Mouse (Mus musculus) ES-E14 (cell line): ENCODE measurements at regions not wholly inside any gene's neighbourhood (a gene's known extent, or its start where the extent isn't known, plus 50 kb on each side); places are given as distances from the start of the nearest gene placed in this dataset.

Experiments used
- DNase-seq: peaks from one replicate; pipeline ENCODE4 v3.0.0-alpha.2; 2013; ENCODE audit warnings: low read depth, low spot score
- H3K27ac ChIP-seq: 2 replicates; pipeline ENCODE4 v1.5.1; 2012; ENCODE audit warnings: low read depth, mild to moderate bottlenecking, low read length, moderate library complexity, mixed read lengths; ENCODE audit not compliant: poor library complexity, insufficient read depth, severe bottlenecking
- H3K36me3 ChIP-seq: 2 replicates; pipeline ENCODE4 v1.6.1; 2012; ENCODE audit warnings: mild to moderate bottlenecking, low read length, moderate library complexity, mixed read lengths; ENCODE audit not compliant: control insufficient read depth, poor library complexity, insufficient read depth, severe bottlenecking
- H3K4me1 ChIP-seq, 2 experiments: fragments of 150-350 bp in 1 of 2; sonication (generic) in 1 of 2; 2 replicates each; pipeline ENCODE4 v1.6.1; 2012; ENCODE audit warnings: low read length in 2 of 2, mild to moderate bottlenecking in 1 of 2, mixed read lengths in 1 of 2; ENCODE audit not compliant: control insufficient read depth in 2 of 2, insufficient read depth in 2 of 2, poor library complexity in 1 of 2
- H3K4me3 ChIP-seq, 2 experiments: fragments of 150-350 bp in 1 of 2; sonication (generic) in 1 of 2; 2 replicates each; pipeline ENCODE4 v1.5.1; 2012; ENCODE audit warnings: low read length in 2 of 2, low read depth in 1 of 2, mild to moderate bottlenecking in 1 of 2, mixed read lengths in 1 of 2; ENCODE audit not compliant: insufficient read depth in 1 of 2, poor library complexity in 1 of 2, severe bottlenecking in 1 of 2
- H3K9ac ChIP-seq: 2 replicates; pipeline ENCODE4 v1.6.1; 2012; ENCODE audit warnings: low read depth, mild to moderate bottlenecking, low read length, mixed read lengths; ENCODE audit not compliant: poor library complexity, insufficient read depth, severe bottlenecking
- H3K9me3 ChIP-seq: fragments of 150-350 bp; sonication (generic); 2 replicates; pipeline ENCODE4 v1.6.1; 2012; ENCODE audit warnings: low read depth, mild to moderate bottlenecking, low read length; ENCODE audit not compliant: control insufficient read depth, insufficient read depth
- CHD2 ChIP-seq: IDR thresholded peaks from 2 replicates; pipeline ENCODE4 v1.6.1; 2014; ENCODE audit warnings: mild to moderate bottlenecking, low read depth, low read length, inconsistent platforms
- HCFC1 ChIP-seq: IDR thresholded peaks from 2 replicates; pipeline ENCODE4 v1.6.1; 2012; ENCODE audit warnings: low read length, inconsistent platforms, borderline replicate concordance; ENCODE audit not compliant: insufficient read depth
- MAFK ChIP-seq: IDR thresholded peaks from 2 replicates; pipeline ENCODE4 v1.6.1; 2014; ENCODE audit warnings: mild to moderate bottlenecking, low read depth, low read length, inconsistent platforms; ENCODE audit not compliant: insufficient read depth
- ZC3H11A ChIP-seq: IDR thresholded peaks from 2 replicates; pipeline ENCODE4 v1.6.1; 2012; ENCODE audit warnings: low read depth, mild to moderate bottlenecking, inconsistent platforms, low read length, borderline replicate concordance
- ZNF384 ChIP-seq: IDR thresholded peaks from 2 replicates; pipeline ENCODE4 v1.6.1; 2012; ENCODE audit warnings: low read depth, low read length, inconsistent platforms
- in situ Hi-C, 2 experiments: fragments of 600-800 bp; cut with MboI; formaldehyde crosslinking; loops; one replicate each; pipeline ENCODE4 v1.15.1; 2025; ENCODE audit warnings: low sequenced_read_pairs in 2 of 2, inconsistent platforms in 1 of 2; ENCODE audit not compliant: unreplicated experiment in 2 of 2

DNA sequence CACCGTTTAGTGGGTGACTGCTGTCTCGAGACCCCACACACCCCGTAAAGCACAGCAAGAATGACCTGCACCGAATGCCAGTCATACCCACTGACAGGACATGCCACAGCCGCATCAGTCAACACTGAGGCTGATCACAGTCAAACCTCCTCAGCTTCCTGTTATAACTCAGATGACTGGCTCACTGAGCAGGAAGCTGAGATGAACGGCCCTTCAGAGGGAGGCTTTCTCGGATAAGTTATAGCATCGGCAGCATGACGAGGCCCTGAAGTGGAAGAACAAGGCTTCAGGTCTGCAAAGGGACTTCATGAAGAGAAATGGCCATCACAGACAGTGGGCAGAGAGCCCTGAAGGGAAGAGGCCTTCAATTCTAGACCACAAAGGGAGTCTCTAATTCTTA lies 87.0 kb downstream of the Lbh start:
- no peaks in the 10 kb centered on the region for H3K9me3 ChIP-seq
- H3K27ac ChIP-seq: no peak overlapping the region
- in situ Hi-C loops: loop anchor here in 1 of 2 experiments (10.0 kb wide), 1 partner anchor 150 kb away; no protein-coding TSS in a partner anchor
- no peaks in the 10 kb centered on the region for H3K4me1 ChIP-seq
- TF ChIP-seq ZC3H11A (no peak), HCFC1 (no peak), MAFK (no peak), ZNF384 (no peak), CHD2 (no peak)
- H3K4me3 ChIP-seq: no peak overlapping the region
- DNase-seq: no peak
- no peak overlapping the region for H3K9ac ChIP-seq
- H3K36me3 ChIP-seq: no peaks in the 10 kb centered on the region

- in situ Hi-C loops: loop anchor here in 1 of 2 experiments (10.0 kb wide), 1 partner anchor 154 kb away; no protein-coding TSS in a partner anchor
- H3K27ac ChIP-seq: no peak overlapping the region
- TF ChIP-seq ZC3H11A (peak; percentile 62), ZNF384 (no peak)
- H3K9ac ChIP-seq: no peak overlapping the region
- no peaks in the 10 kb centered on the region for H3K9me3 ChIP-seq
- DNase-seq: peak; percentile 42
- H3K36me3 ChIP-seq: no peaks in the 10 kb centered on the region
- H3K4me3 ChIP-seq: no peak overlapping the region
- H3K4me1 ChIP-seq: no peaks in the 10 kb centered on the region
Measured at GRCm38 (mm10) chr17:73008901-73009300, 90.8 kb downstream of the Lbh start.

- DNase-seq: no peak
- TF ChIP-seq CHD2 (no peak), MAFK (no peak), HCFC1 (no peak), ZC3H11A (no peak), ZNF384 (no peak)
- H3K36me3 ChIP-seq: no peaks in the 10 kb centered on the region
- H3K4me3 ChIP-seq: no peak overlapping the region
- no peak overlapping the region for H3K9ac ChIP-seq
- in situ Hi-C loops: loop anchor here in 1 of 2 experiments (10.0 kb wide), 1 partner anchor 155 kb away; no protein-coding TSS in a partner anchor
- H3K9me3 ChIP-seq: no peaks in the 10 kb centered on the region
- no peak overlapping the region for H3K27ac ChIP-seq
- H3K4me1 ChIP-seq: no peaks in the 10 kb centered on the region
Measured at GRCm38 (mm10) chr17:73009962-73010361, 91.9 kb downstream of the Lbh start.

DNA sequence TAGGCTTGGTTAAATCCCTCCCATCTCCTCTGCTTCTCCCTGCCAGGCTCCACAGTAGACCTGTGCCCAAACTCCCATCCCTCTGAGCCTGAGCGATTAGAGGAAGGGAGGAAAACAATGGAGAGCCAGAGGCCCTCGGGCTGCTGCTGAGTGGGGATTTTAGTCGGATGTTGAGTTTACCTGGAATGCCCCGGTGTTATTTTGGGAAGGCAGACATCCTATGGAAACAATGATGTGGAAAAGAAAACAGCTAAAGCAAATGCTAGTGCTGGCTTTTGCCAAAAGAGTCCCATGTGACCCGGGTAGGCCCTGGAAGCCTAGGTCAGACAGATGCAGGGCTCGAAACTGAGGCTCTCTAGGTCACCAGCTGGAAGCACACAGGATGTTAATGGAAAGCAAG lies 94.3 kb downstream of the Lbh start:
- no peak overlapping the region for H3K4me3 ChIP-seq
- in situ Hi-C loops: no loop called here
- H3K9me3 ChIP-seq: no peaks in the 10 kb centered on the region
- H3K27ac ChIP-seq: no peak overlapping the region
- H3K36me3 ChIP-seq: no peaks in the 10 kb centered on the region
- TF ChIP-seq ZNF384 (no peak), CHD2 (no peak), ZC3H11A (no peak), HCFC1 (no peak), MAFK (no peak)
- no peak overlapping the region for H3K9ac ChIP-seq
- no peak for DNase-seq
- no peaks in the 10 kb centered on the region for H3K4me1 ChIP-seq

DNA sequence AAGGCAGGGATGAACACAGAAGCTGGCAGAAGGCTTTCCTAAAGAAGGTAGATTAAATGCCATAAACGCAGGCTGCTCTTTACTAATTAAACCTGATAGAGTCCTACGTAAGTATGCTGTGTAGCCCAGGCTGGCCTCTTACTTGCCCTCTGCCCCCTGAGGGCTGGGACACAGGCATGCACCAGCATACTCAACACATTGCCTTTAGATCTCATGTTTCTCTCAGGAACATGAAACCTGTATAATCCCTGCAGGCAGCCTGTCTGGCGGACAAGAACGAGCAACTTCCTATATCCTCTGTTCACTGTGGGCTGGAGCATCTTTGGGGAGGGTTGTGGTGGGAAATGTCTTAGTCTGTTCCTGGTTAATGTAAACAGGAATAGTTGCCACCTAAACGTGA lies 94.8 kb upstream of the Lclat1 start:
- no peaks in the 10 kb centered on the region for H3K9me3 ChIP-seq
- no peak for DNase-seq
- TF ChIP-seq ZNF384 (no peak), CHD2 (no peak), MAFK (no peak), ZC3H11A (no peak), HCFC1 (no peak)
- H3K36me3 ChIP-seq: no peaks in the 10 kb centered on the region
- in situ Hi-C loops: no loop called here
- H3K27ac ChIP-seq: no peak overlapping the region
- no peak overlapping the region for H3K4me3 ChIP-seq
- H3K9ac ChIP-seq: no peak overlapping the region
- no peaks in the 10 kb centered on the region for H3K4me1 ChIP-seq
